Mouse (Mus musculus): ENCODE measurements around the gene Fas. TPM values are rescaled to one million over a fixed set of nuclear protein-coding genes. Genes with fewer than 3 reads are reported as not detected.

Gene Fas
- polyA plus RNA-seq, 1 experiment from 2014 or later: 57.9 TPM

DNA sequence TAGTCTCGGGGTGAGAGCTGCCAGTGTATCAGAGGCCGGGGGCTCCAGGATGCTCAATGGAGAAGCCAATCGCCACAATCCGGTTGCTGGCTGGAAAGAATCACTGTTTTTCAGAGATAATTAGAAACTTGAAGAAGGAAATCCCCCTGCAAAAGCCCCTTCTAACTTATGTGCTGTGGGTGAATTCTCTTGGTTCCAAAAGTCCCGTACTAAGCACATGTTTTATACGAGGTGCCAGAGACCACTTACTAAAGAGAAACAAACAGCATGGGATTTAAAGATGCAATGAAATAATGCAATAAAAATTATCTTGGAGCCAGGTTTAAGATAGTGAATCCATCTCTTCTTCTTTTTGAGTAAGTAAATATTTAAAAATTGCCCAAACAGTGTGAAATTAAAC, 5.0 kb downstream of the Fas start:
- ATAC-seq (no peak), DNase-seq (ENCODE audit: low spot score) (no peak)
- no peak overlapping the region for H3K4me2 ChIP-seq (replicated peaks; ENCODE audit: low read depth, low read length)
- H3K36me3 ChIP-seq (ENCODE audit: insufficient read depth, low read length): no peaks in the 10 kb centered on the region
- no peaks in the 10 kb centered on the region for H3K27me3 ChIP-seq (replicated peaks; ENCODE audit: insufficient read depth, low read length)
- no peak overlapping the region for H3K9ac ChIP-seq (replicated peaks; ENCODE audit: low read depth)
- H3K27ac ChIP-seq (ENCODE audit: low read length): no peak overlapping the region
- WGBS: 63% methylated on average over 6 of the region's 6 CpGs
- H3K4me3 ChIP-seq (ENCODE audit: low read depth, low read length): no peak overlapping the region
- no peaks in the 10 kb centered on the region for H3K9me3 ChIP-seq (ENCODE audit: low read length)
- H3K4me1 ChIP-seq (ENCODE audit: insufficient read depth, low read depth, low read length): no peaks in the 10 kb centered on the region
- TF ChIP-seq CTCF (IDR thresholded peaks at IDR 0.05) (no peak), EP300 (IDR thresholded peaks at IDR 0.05) (no peak)

DNA sequence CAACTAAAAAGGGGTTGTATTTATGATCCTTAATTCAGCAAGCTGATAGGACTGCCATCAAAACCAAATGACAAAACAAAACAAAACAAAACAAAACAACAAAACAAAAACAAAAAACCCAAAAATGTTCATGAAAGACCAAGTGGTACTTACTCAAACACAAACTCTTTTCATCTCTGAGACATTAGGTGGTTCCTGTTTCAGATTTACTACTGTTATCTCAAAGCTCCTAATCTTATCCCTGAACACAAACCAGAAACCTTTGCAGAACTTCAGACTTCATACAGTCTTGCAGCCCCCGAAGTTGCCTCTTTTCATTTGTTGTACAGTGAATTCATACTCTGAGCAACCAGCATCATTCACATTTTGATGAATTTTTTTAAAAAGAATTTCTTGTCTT, 8.1 kb downstream of the Fas start:
- no peaks in the 10 kb centered on the region for H3K27me3 ChIP-seq (replicated peaks; ENCODE audit: insufficient read depth, low read length)
- no peak overlapping the region for H3K4me3 ChIP-seq (ENCODE audit: low read depth, low read length)
- H3K4me1 ChIP-seq (ENCODE audit: insufficient read depth, low read depth, low read length): no peaks in the 10 kb centered on the region
- H3K9me3 ChIP-seq (ENCODE audit: low read length): no peaks in the 10 kb centered on the region
- no peaks in the 10 kb centered on the region for H3K36me3 ChIP-seq (ENCODE audit: insufficient read depth, low read length)
- H3K9ac ChIP-seq (replicated peaks; ENCODE audit: low read depth): no peak overlapping the region
- ATAC-seq (no peak), DNase-seq (ENCODE audit: low spot score) (no peak)
- H3K4me2 ChIP-seq (replicated peaks; ENCODE audit: low read depth, low read length): no peak overlapping the region
- TF ChIP-seq CTCF (IDR thresholded peaks at IDR 0.05) (no peak), EP300 (IDR thresholded peaks at IDR 0.05) (no peak)
- no peak overlapping the region for H3K27ac ChIP-seq (ENCODE audit: low read length)
- 69% methylated on average over 1 of the region's 1 CpGs for WGBS

DNA sequence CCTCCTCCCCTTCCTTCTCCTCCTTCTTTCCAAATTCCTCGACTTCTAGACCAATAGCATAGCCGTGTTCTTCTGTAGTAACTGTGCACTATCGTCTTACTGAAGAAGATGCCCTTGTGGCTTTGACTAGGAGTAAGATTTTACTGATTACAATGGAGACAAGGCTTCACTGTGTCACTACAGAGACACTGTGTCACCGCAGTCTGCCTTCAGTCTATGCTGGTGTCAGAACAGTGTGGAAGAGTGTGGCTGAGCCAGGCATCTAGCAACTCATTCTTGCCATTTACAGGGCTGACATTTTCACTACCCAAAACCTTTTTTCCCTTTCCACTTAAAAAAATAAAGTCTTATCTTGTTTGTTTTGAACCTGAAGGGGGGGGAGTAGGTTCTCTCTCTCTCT, 8.8 kb downstream of the Fas start:
- Histone ChIP-seq H3K4me2 (replicated peaks; ENCODE audit: low read depth, low read length) (no peak overlapping the region), H3K36me3 (ENCODE audit: insufficient read depth, low read length) (no peaks in the 10 kb centered on the region), H3K27me3 (replicated peaks; ENCODE audit: insufficient read depth, low read length) (no peaks in the 10 kb centered on the region), H3K9ac (replicated peaks; ENCODE audit: low read depth) (no peak overlapping the region), H3K4me3 (ENCODE audit: low read depth, low read length) (no peak overlapping the region), H3K9me3 (ENCODE audit: low read length) (no peaks in the 10 kb centered on the region), H3K4me1 (ENCODE audit: insufficient read depth, low read depth, low read length) (no peaks in the 10 kb centered on the region), H3K27ac (ENCODE audit: low read length) (no peak overlapping the region)
- ATAC-seq (no peak), DNase-seq (ENCODE audit: low spot score) (no peak)
- no peak for TF ChIP-seq EP300 (IDR thresholded peaks at IDR 0.05)
- no peak for TF ChIP-seq CTCF (IDR thresholded peaks at IDR 0.05)
- WGBS: 57% methylated on average over 4 of the region's 4 CpGs

DNA sequence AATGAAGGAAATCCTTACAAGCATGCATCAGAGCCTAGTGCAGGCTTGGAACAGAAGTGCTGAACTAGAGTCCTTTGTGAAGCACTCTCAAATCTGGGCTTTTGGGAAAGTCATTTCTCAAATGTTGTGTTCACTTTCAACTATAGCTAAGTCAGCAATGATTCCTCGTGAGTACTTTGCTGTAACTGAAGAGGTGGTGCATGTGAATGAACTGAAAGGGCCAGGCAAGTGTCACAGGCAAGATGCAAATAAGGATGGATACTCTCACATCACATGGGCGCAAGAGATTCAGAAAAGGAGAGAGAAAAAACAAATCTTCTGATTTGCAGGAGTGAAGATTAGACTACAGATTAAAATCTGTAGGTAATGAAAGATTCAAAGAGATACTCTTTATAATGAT, 10.0 kb downstream of the Fas start:
- H3K4me1 ChIP-seq (ENCODE audit: insufficient read depth, low read depth, low read length): no peaks in the 10 kb centered on the region
- WGBS: 73% methylated on average over 2 of the region's 2 CpGs
- H3K9ac ChIP-seq (replicated peaks; ENCODE audit: low read depth): no peak overlapping the region
- no peak overlapping the region for H3K4me3 ChIP-seq (ENCODE audit: low read depth, low read length)
- H3K27ac ChIP-seq (ENCODE audit: low read length): no peak overlapping the region
- DNase-seq (ENCODE audit: low spot score) (no peak), ATAC-seq (no peak)
- TF ChIP-seq CTCF (IDR thresholded peaks at IDR 0.05) (no peak), EP300 (IDR thresholded peaks at IDR 0.05) (no peak)
- no peak overlapping the region for H3K4me2 ChIP-seq (replicated peaks; ENCODE audit: low read depth, low read length)
- H3K36me3 ChIP-seq (ENCODE audit: insufficient read depth, low read length): no peaks in the 10 kb centered on the region
- H3K9me3 ChIP-seq (ENCODE audit: low read length): no peaks in the 10 kb centered on the region
- H3K27me3 ChIP-seq (replicated peaks; ENCODE audit: insufficient read depth, low read length): no peaks in the 10 kb centered on the region

DNA sequence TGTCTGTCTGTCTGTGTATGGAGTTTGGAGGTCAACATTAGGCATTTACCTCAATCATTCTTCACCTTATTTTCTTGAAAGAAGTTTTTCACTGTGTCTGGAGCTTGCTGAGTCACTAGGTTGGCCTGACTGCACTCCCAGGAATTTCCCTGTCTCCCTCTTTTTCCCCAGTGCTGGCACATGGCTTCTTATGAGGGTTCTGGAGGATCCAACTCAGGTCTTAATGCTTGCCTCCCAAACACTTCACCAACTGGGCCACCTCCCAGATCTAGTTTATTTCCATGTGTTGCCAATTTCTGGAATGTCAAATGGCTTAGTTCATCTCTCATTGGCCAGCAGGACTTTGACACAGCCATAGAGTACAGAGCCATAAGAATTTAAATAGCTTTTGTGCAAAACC, 14.5 kb downstream of the Fas start:
- DNase-seq (ENCODE audit: low spot score): no peak
- Histone ChIP-seq H3K27me3 (replicated peaks; ENCODE audit: insufficient read depth, low read length) (no peaks in the 10 kb centered on the region), H3K4me1 (ENCODE audit: insufficient read depth, low read depth, low read length) (no peaks in the 10 kb centered on the region), H3K27ac (ENCODE audit: low read length) (no peak overlapping the region), H3K9me3 (ENCODE audit: low read length) (no peaks in the 10 kb centered on the region), H3K36me3 (ENCODE audit: insufficient read depth, low read length) (peaks cover 4% of the 10 kb centered on the region; the same call in 1 of the 2 replicates), H3K4me2 (replicated peaks; ENCODE audit: low read depth, low read length) (no peak overlapping the region), H3K9ac (replicated peaks; ENCODE audit: low read depth) (no peak overlapping the region), H3K4me3 (ENCODE audit: low read depth, low read length) (no peak overlapping the region)
- ATAC-seq: no peak
- TF ChIP-seq CTCF (IDR thresholded peaks at IDR 0.05) (no peak), EP300 (IDR thresholded peaks at IDR 0.05) (no peak)

DNA sequence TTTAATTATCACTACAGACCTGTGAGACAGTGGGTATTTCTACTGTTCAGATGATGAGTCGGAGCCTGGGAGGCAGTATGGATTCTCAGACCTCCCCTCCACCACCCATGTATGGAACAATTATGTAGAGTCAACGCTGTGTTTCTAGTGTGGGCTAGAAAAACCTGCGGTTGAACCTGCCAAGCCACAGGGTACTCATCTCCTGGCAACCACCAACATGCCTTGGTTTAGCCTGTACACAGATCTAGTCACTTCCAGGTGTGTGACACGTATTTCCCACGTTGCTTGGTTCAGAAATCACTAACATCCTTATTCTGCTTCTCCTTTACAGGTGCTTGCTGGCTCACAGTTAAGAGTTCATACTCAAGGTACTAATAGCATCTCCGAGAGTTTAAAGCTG, 16.3 kb downstream of the Fas start:
- Histone ChIP-seq H3K4me1 (ENCODE audit: insufficient read depth, low read depth, low read length) (no peaks in the 10 kb centered on the region), H3K36me3 (ENCODE audit: insufficient read depth, low read length) (peaks cover 4% of the 10 kb centered on the region; the same call in 1 of the 2 replicates), H3K27ac (ENCODE audit: low read length) (no peak overlapping the region), H3K27me3 (replicated peaks; ENCODE audit: insufficient read depth, low read length) (no peaks in the 10 kb centered on the region), H3K4me2 (replicated peaks; ENCODE audit: low read depth, low read length) (no peak overlapping the region), H3K9me3 (ENCODE audit: low read length) (no peaks in the 10 kb centered on the region), H3K9ac (replicated peaks; ENCODE audit: low read depth) (no peak overlapping the region), H3K4me3 (ENCODE audit: low read depth, low read length) (no peak overlapping the region)
- DNase-seq (ENCODE audit: low spot score) (peak; percentile 5), ATAC-seq (no peak)
- TF ChIP-seq EP300 (IDR thresholded peaks at IDR 0.05) (no peak), CTCF (IDR thresholded peaks at IDR 0.05) (no peak)
- 69% methylated on average over 6 of the region's 6 CpGs for WGBS

DNA sequence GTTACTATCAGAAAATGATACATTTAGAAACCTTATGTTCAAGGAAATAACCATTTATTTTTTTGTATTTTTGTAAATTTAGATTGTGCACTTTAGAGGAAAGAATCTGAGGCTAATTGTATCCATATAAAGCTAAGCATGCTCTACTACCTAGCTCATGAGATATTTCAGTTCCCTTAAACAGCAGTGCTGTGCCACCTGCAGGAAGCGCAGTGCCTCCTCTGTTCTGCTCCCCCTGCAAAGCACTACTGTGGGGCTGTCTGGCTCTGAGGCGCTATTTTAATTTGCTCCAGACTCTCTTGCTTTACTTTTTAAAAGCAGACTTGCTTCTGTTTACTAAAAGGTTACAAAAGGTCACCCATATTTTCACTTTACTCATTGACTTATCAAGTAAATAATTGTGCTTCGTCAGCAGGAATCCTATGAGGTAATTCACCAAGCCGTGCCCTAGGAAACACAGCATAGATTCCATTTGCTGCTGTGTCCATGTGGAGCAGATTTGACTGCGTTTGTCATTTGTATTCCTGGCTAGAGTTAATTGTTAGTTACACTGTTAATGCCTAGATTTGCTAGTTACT, 21.8 kb downstream of the Fas start:
- DNase-seq (ENCODE audit: low spot score) (no peak), ATAC-seq (no peak)
- Histone ChIP-seq H3K27me3 (replicated peaks; ENCODE audit: insufficient read depth, low read length) (no peaks in the 10 kb centered on the region), H3K9me3 (ENCODE audit: low read length) (no peaks in the 10 kb centered on the region), H3K36me3 (ENCODE audit: insufficient read depth, low read length) (peaks cover 4% of the 10 kb centered on the region; the same call in 1 of the 2 replicates), H3K4me1 (ENCODE audit: insufficient read depth, low read depth, low read length) (no peaks in the 10 kb centered on the region), H3K9ac (replicated peaks; ENCODE audit: low read depth) (no peak overlapping the region), H3K4me2 (replicated peaks; ENCODE audit: low read depth, low read length) (no peak overlapping the region), H3K4me3 (ENCODE audit: low read depth, low read length) (no peak overlapping the region), H3K27ac (ENCODE audit: low read length) (no peak overlapping the region)
- TF ChIP-seq CTCF (IDR thresholded peaks at IDR 0.05) (0 out of 2 replicates have a peak, but pooled peaks have one; percentile 6), EP300 (IDR thresholded peaks at IDR 0.05) (no peak)
- 57% methylated on average over 5 of the region's 5 CpGs for WGBS

Measured in lung, postnatal 0 days (tissue).